Mouse (Mus musculus) CH12.LX (cell line): ENCODE measurements around the gene Fam3c. TPM values are rescaled to one million over a fixed set of nuclear protein-coding genes. Genes with fewer than 3 reads are reported as not detected.

Experiments
- DNase-seq: peaks from one replicate; pipeline ENCODE4 v3.0.0-alpha.2; 2013; ENCODE audit errors: extremely low read depth
- H3K27ac ChIP-seq: 2 replicates; pipeline ENCODE4 v1.5.1; 2012; ENCODE audit warnings: low read depth, mild to moderate bottlenecking, control low read depth, moderate library complexity; ENCODE audit not compliant: insufficient read depth
- H3K27me3 ChIP-seq: replicated peaks from 2 replicates; pipeline ENCODE3; 2012; ENCODE audit warnings: inconsistent platforms
- H3K36me3 ChIP-seq, 2 experiments: replicated peaks in 1 of 2; 2 replicates each; pipeline versions ENCODE3 to v1.6.1; 2012; ENCODE audit warnings: inconsistent platforms in 1 of 2, low read length in 1 of 2, mild to moderate bottlenecking in 1 of 2, mixed read lengths in 1 of 2, moderate library complexity in 1 of 2; ENCODE audit not compliant: control insufficient read depth in 1 of 2, insufficient read depth in 1 of 2
- H3K4me1 ChIP-seq, 2 experiments: 2 replicates each; pipeline ENCODE4 v1.6.1; 2012; ENCODE audit warnings: inconsistent platforms in 1 of 2, moderate library complexity in 1 of 2; ENCODE audit not compliant: insufficient read depth in 2 of 2, control insufficient read depth in 1 of 2
- H3K4me2 ChIP-seq: 2 replicates; pipeline ENCODE4 v1.6.1; 2012; ENCODE audit warnings: low read depth, mild to moderate bottlenecking, control low read depth; ENCODE audit not compliant: poor library complexity, insufficient read depth, severe bottlenecking
- H3K4me3 ChIP-seq, 3 experiments: fragments of 150-350 bp in 1 of 3; sonication (generic) in 1 of 3; replicated peaks in 1 of 3; 2 replicates each; pipeline versions ENCODE3 to v1.5.1; 2011 to 2012; ENCODE audit warnings: low read depth in 2 of 3, low read length in 2 of 3, mild to moderate bottlenecking in 2 of 3, moderate library complexity in 2 of 3, control low read depth in 1 of 3, improper control_type of control experiment in 1 of 3, inconsistent platforms in 1 of 3, mixed read lengths in 1 of 3; ENCODE audit not compliant: poor library complexity in 1 of 3
- H3K79me2 ChIP-seq: replicated peaks from 2 replicates; pipeline ENCODE4 v1.6.1; 2012; ENCODE audit warnings: mild to moderate bottlenecking, moderate library complexity; ENCODE audit not compliant: control insufficient read depth, poor library complexity, insufficient read depth, severe bottlenecking; ENCODE audit errors: extremely low read depth
- H3K9ac ChIP-seq: 2 replicates; pipeline ENCODE4 v1.6.1; 2012; ENCODE audit warnings: low read depth, mild to moderate bottlenecking, control low read depth, moderate library complexity; ENCODE audit not compliant: insufficient read depth
- H3K9me3 ChIP-seq: replicated peaks from 2 replicates; pipeline ENCODE3; 2012; ENCODE audit warnings: low read length, inconsistent platforms, mixed read lengths
- BHLHE40 ChIP-seq: IDR thresholded peaks from 2 replicates; pipeline ENCODE4 v1.6.1; 2011; ENCODE audit warnings: mild to moderate bottlenecking, low read depth, low read length, improper control_type of control experiment
- CHD1 ChIP-seq: IDR thresholded peaks from 2 replicates; pipeline ENCODE4 v1.6.1; 2012; ENCODE audit warnings: low read depth, low read length, improper control_type of control experiment, inconsistent platforms
- CHD2 ChIP-seq: IDR thresholded peaks from 2 replicates; pipeline ENCODE4 v1.6.1; 2011; ENCODE audit warnings: low read length, improper control_type of control experiment
- CTCF ChIP-seq, 2 experiments: IDR thresholded peaks in 1 of 2; conservative IDR thresholded peaks in 1 of 2; 2 replicates each; pipeline ENCODE4 v1.5.1; 2011 to 2012; ENCODE audit warnings: low read depth in 2 of 2, low read length in 2 of 2, improper control_type of control experiment in 1 of 2, inconsistent platforms in 1 of 2, mild to moderate bottlenecking in 1 of 2, moderate library complexity in 1 of 2
- E2F4 ChIP-seq: IDR thresholded peaks from 2 replicates; pipeline ENCODE4 v1.6.1; 2011; ENCODE audit warnings: low read depth, low read length, improper control_type of control experiment; ENCODE audit not compliant: insufficient replicate concordance
- GABPA ChIP-seq: IDR thresholded peaks from 2 replicates; pipeline ENCODE4 v1.6.1; 2012; ENCODE audit warnings: low read depth, low read length, improper control_type of control experiment, inconsistent platforms; ENCODE audit not compliant: insufficient replicate concordance
- HCFC1 ChIP-seq: IDR thresholded peaks from 2 replicates; pipeline ENCODE4 v1.6.1; 2012; ENCODE audit warnings: low read depth, mild to moderate bottlenecking, inconsistent platforms, low read length, improper control_type of control experiment
- IRF4 ChIP-seq: IDR thresholded peaks from 2 replicates; pipeline ENCODE4 v1.6.1; 2014; ENCODE audit warnings: low read depth, mild to moderate bottlenecking, inconsistent platforms, low read length, improper control_type of control experiment
- MAFK ChIP-seq: IDR thresholded peaks from 2 replicates; pipeline ENCODE4 v1.6.1; 2011; ENCODE audit warnings: low read length, improper control_type of control experiment; ENCODE audit not compliant: insufficient replicate concordance
- MAZ ChIP-seq: IDR thresholded peaks from 2 replicates; pipeline ENCODE4 v1.6.1; 2012; ENCODE audit warnings: low read depth, mild to moderate bottlenecking, inconsistent platforms, low read length, improper control_type of control experiment, moderate library complexity
- MYC ChIP-seq: IDR thresholded peaks from 2 replicates; pipeline ENCODE4 v1.6.1; 2011; ENCODE audit warnings: low read depth, mild to moderate bottlenecking, improper control_type of control experiment, low read length
- POLR2A ChIP-seq: IDR thresholded peaks from 2 replicates; pipeline ENCODE4 v1.6.1; 2011; ENCODE audit warnings: low read depth, mild to moderate bottlenecking, improper control_type of control experiment, low read length
- RCOR1 ChIP-seq: conservative IDR thresholded peaks from 2 replicates; pipeline ENCODE4 v1.6.1; 2012; ENCODE audit warnings: low read depth, mild to moderate bottlenecking, inconsistent platforms, low read length, improper control_type of control experiment
- SIN3A ChIP-seq: IDR thresholded peaks from 2 replicates; pipeline ENCODE4 v1.6.1; 2012; ENCODE audit warnings: low read length, improper control_type of control experiment, inconsistent platforms
- SMC3 ChIP-seq: IDR thresholded peaks from 2 replicates; pipeline ENCODE4 v1.6.1; 2011; ENCODE audit warnings: low read depth, low read length, improper control_type of control experiment
- TBP ChIP-seq: conservative IDR thresholded peaks from 2 replicates; pipeline ENCODE4 v1.6.1; 2011; ENCODE audit warnings: low read depth, low read length, improper control_type of control experiment
- TCF12 ChIP-seq: IDR thresholded peaks from 2 replicates; pipeline ENCODE4 v1.6.1; 2014; ENCODE audit warnings: low read depth, mild to moderate bottlenecking, inconsistent platforms, low read length, improper control_type of control experiment
- ZC3H11A ChIP-seq: IDR thresholded peaks from 2 replicates; pipeline ENCODE4 v1.6.1; 2012; ENCODE audit warnings: low read depth, mild to moderate bottlenecking, inconsistent platforms, low read length, improper control_type of control experiment
- ZKSCAN1 ChIP-seq: IDR thresholded peaks from 2 replicates; pipeline ENCODE4 v1.6.1; 2012; ENCODE audit warnings: low read depth, inconsistent platforms, low read length, improper control_type of control experiment, borderline replicate concordance
- ZMIZ1 ChIP-seq: IDR thresholded peaks from 2 replicates; pipeline ENCODE4 v1.6.1; 2012; ENCODE audit warnings: low read depth, mild to moderate bottlenecking, inconsistent platforms, low read length, improper control_type of control experiment
- ZNF384 ChIP-seq: IDR thresholded peaks from 2 replicates; pipeline ENCODE4 v1.6.1; 2012; ENCODE audit warnings: low read depth, low read length, improper control_type of control experiment, inconsistent platforms
- dilution Hi-C: fragments of 300-500 bp; cut with MboI; formaldehyde crosslinking; loops from 2 replicates; pipeline ENCODE4 v1.14.3; 2020; ENCODE audit warnings: low sequenced_read_pairs; ENCODE audit not compliant: extremely low pct_unique_long_range_greater_than_20kb, extremely low pct_ligation_motif_present
- in situ Hi-C: fragments of 300-500 bp; cut with MboI; formaldehyde crosslinking; loops from 3 replicates; pipeline ENCODE4 v1.14.3; 2019; ENCODE audit warnings: low sequenced_read_pairs, low pct_ligation_motif_present, low pct_unique_long_range_greater_than_20kb, mixed read lengths
- polyA plus RNA-seq: library from polyadenylated mRNA; unstranded; fragments of >175 nt; gene quantifications from 2 replicates; pipeline ENCODE4 v1.2.1, GENCODE M21; 2012; ENCODE audit warnings: low read depth; ENCODE audit not compliant: insufficient read length
- total RNA-seq, 2 experiments: library from RNA; depleted of rRNA; stranded (reverse); fragments of 300-350 nt in 1 of 2; fragments of >200 nt in 1 of 2; gene quantifications; 2 replicates each; pipeline ENCODE4 v1.2.3; 2012 to 2014

Gene Fam3c
- total and polyA plus RNA-seq, 3 experiments, result 61.9 to 155 (median 95.9) TPM

DNA sequence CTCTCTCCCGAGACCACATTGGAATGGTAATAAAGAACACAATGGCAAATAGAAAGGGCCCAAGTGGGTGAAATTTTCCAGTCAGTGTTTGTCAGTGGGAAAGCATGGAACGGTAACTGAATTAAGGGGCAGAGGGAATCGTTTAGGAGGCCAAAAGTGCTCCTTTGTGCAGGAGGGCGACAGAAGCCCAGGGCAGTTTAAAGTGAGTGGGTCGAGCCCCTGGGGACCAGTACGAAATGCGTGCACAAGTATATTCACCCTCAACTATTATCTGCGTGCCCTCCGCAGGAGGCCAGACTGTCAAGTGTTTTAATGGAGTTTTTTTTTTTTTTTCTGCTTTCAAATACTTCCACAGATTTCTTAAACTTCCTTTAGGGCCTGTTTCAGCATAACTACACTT lies 47.3 kb upstream of the Fam3c start:
- dilution Hi-C loops (no loop called here), in situ Hi-C loops (no loop called here)
- H3K36me3 ChIP-seq, result no peaks in the 10 kb centered on the region
- no peaks in the 10 kb centered on the region for H3K79me2 ChIP-seq
- peaks cover 16 to 28% of the 10 kb centered on the region in 2 experiments for H3K4me1 ChIP-seq
- H3K9me3 ChIP-seq, result no peaks in the 10 kb centered on the region
- H3K4me2 ChIP-seq, result no peak overlapping the region
- H3K27ac ChIP-seq, result no peak overlapping the region
- H3K4me3 ChIP-seq, result no peak overlapping the region
- H3K9ac ChIP-seq, result no peak overlapping the region
- DNase-seq, result no peak
- H3K27me3 ChIP-seq, result no peaks in the 10 kb centered on the region
- TF ChIP-seq CTCF (conservative IDR thresholded peaks at IDR 0.05 in 1 of 2, IDR thresholded peaks at IDR 0.05 in 1 of 2; ENCODE audit: low read depth in 2 of 2, low read length in 2 of 2) (no peak), POLR2A (no peak), MAZ (no peak), TCF12 (no peak), CHD1 (no peak), SIN3A (no peak), ZMIZ1 (no peak), HCFC1 (no peak), MYC (no peak), E2F4 (no peak), MAFK (no peak), ZC3H11A (no peak), SMC3 (no peak), IRF4 (no peak), ZNF384 (no peak), ZKSCAN1 (no peak), RCOR1 (no peak)

DNA sequence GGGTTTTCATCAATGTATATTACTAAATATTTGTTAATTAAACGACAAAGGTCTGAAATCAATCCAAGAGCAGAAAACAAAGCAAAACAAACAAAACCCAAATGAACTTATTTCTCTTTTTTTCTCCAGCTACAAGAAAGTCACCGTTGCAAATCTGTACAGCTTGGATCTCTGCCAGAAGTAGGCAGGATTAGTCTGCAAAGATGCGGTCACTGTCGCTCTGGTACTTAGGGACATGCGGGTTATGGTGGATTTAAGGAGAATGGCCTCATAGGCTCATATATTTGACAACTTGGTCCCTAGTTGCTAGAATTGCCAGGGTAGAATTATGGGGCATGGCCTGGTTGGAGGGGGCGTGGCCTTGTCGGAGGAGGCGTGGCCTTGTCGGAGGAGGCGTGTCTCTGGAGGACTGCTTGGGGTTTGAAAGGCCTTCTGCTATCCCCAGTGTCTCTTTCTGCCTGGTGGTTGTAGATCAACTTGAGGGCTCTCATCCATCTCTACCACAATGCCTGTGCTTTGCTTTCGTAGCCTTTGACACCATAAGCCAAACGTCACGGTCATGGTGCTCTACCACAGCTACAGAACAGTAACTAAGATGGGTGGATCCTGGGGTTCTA lies 46.6 kb upstream of the Fam3c start:
- dilution Hi-C loops, result no loop called here

More for the DNA sequence above, 46.6 kb upstream of the Fam3c start:
- H3K9me3 ChIP-seq, result no peaks in the 10 kb centered on the region
- H3K27ac ChIP-seq, result no peak overlapping the region
- in situ Hi-C loops, result no loop called here
- H3K27me3 ChIP-seq, result no peaks in the 10 kb centered on the region
- H3K4me3 ChIP-seq, result no peak overlapping the region
- H3K4me1 ChIP-seq, result peaks cover 12 to 21% of the 10 kb centered on the region in 2 experiments
- H3K4me2 ChIP-seq, result no peak overlapping the region
- H3K9ac ChIP-seq, result no peak overlapping the region
- H3K36me3 ChIP-seq, result no peaks in the 10 kb centered on the region
- no peaks in the 10 kb centered on the region for H3K79me2 ChIP-seq
- DNase-seq, result no peak
- TF ChIP-seq BHLHE40, result no peak
- TF ChIP-seq CHD2, result no peak
- TF ChIP-seq SMC3, result no peak
- TF ChIP-seq TBP, result no peak
- no peak for TF ChIP-seq GABPA
- no peak for TF ChIP-seq E2F4
